Mouse (Mus musculus) spleen, postnatal 36 days (tissue): ENCODE data around the gene Cttnbp2.

Source experiments
- DNase-seq, 2 experiments: peaks; one replicate each; pipeline ENCODE4 v3.0.0; 2022; ENCODE audit warnings: low spot score in 2 of 2, mixed read lengths in 1 of 2

Cttnbp2 gene

GRCm38 (mm10) chr6:18514480-18515352 is at the start of gene Cttnbp2:
Gene Cttnbp2 (minus strand): TSS chr6:18514843.
- DNase-seq, result no peak

GRCm38 (mm10) chr6:18559019-18559418 is 44.4 kb upstream of the Cttnbp2 start:
- DNase-seq, result no peak

GRCm38 (mm10) chr6:18547516-18548465 is 33.1 kb upstream of the Cttnbp2 start:
- no peak for DNase-seq

GRCm38 (mm10) chr6:18543878-18544277 is 29.2 kb upstream of the Cttnbp2 start:
- no peak for DNase-seq

DNA sequence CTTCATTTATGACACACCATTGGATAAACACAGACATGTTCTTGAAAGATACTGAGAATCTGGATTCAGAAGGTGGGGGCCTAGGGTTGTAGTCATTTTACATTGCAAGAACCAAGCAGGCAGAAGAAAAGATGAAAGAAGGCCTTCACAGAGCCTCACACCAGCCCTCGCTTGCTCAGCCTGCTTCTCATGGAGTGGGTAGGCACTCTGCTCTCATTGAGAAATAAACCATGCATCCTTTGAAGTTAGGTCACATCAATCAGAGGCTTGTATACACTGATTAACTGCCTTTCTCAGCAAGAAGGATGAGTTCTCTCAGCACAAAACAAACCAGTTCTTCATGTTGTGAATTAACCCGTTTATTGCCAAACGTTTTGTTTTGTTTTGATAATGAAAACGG is 25.8 kb upstream of the Cttnbp2 start:
- no peak for DNase-seq

GRCm38 (mm10) chr6:18530394-18530793 is 15.8 kb upstream of the Cttnbp2 start:
- no peak for DNase-seq

GRCm38 (mm10) chr6:18517626-18518025 is 3.0 kb upstream of the Cttnbp2 start:
- no peak for DNase-seq

DNA sequence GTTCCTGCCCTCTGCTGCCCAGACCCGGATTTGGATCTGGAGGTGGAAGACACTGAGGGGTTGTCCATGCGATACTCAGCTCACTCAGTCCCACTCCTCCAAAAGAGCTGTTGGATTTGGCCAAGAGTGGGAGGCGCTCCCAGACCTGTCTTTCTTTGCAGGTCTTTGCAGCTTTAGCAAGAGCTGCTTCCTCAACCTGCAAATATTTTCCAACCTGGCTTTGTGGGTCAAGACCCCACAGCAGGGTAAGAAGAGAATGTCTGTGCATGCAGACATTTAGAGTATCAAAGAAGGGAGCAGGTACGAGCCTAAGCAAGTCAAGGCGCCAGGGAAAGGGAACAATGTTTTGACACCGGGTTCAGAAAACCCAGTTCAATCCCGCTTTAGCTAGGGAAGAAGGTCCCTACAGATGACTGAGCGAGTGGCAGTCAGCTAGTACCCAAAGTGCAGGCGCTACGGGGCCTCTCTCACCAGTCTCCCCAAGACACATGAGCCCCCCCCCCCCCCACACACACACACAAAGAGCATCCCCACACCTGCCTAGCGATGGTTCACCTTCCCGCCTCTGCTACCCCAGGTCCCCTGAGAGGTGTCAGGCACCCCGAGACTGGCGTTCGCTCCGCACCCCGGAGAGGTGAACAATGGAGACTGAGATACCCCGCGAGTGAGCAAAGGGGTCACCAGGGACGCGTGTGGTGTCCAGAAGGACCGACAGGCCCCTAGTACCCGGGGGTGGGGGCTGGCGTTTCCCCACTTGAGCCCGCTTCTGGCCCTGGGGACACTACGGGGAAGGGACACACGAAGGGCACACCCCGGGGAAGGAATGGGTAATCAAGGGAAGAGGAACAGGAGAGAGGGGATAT is 801 bp downstream of the Cttnbp2 start:
- no peak for DNase-seq

DNA sequence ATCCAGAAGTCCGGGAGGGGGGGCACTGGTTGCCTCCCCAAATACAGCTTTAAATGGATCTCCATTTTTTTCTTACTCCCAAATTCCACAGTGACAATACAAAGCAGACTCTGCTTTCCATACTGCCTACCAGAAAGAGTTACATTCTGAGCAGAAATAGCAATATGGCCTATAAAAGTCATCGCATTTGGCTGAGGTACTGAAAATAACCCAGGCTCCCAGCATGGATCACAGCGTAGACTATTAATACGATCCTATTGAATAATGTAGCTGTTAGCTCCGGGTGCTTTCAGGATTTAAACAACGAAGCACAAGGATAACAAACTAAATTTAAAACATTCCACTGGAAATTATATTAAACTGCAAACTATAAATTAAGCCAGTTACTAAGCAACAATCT is 2.8 kb downstream of the Cttnbp2 start:
- no peak for DNase-seq

DNA sequence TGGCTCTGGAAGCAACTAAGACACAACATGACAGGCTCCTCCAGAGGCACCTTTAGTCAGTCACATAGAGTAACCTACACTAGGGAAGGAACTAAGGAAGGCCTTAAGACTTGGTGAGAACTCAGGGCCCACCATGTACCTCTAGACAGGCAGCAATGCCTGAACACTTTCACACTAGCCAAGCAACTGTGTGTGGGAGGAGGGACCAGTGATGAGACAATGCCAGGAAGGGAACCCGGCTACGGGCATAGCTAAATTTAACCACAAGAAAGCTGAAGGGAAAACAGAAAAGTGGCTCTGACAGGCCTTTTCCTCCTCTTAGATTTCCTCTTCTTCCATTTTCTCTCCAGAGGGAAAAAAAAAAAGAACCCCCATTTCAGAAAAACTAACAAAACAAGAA is 6.6 kb downstream of the Cttnbp2 start:
- no peak for DNase-seq

DNA sequence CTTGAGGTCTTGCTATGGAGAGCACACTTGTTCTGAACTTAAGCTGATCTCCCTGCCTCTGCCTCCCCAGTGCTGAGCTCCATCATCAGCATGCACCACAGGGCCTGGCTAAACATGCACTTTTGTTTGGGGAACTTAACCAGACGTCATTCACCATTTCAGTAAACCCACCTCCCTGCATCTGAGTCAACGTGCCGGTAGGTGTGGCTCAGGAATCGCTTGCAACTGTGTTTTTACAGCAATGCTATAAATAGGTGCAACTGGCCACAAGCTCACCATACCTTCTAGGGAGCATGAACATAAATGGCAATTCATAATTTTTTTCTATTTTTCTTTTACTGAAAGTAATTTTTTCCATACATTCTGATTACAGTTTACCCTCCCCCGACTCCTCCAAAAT is 14.8 kb downstream of the Cttnbp2 start:
- DNase-seq, result no peak

GRCm38 (mm10) chr6:18492977-18493376 is 21.7 kb downstream of the Cttnbp2 start:
- DNase-seq, result no peak

GRCm38 (mm10) chr6:18492248-18492901 is 22.3 kb downstream of the Cttnbp2 start:
- no peak for DNase-seq

- DNase-seq, result no peak
Observed at GRCm38 (mm10) chr6:18485087-18485486, 29.6 kb downstream of the Cttnbp2 start.

GRCm38 (mm10) chr6:18484061-18484460 is 30.6 kb downstream of the Cttnbp2 start:
- no peak for DNase-seq

- DNase-seq, result no peak
Observed at GRCm38 (mm10) chr6:18482546-18482945, 32.1 kb downstream of the Cttnbp2 start.

DNA sequence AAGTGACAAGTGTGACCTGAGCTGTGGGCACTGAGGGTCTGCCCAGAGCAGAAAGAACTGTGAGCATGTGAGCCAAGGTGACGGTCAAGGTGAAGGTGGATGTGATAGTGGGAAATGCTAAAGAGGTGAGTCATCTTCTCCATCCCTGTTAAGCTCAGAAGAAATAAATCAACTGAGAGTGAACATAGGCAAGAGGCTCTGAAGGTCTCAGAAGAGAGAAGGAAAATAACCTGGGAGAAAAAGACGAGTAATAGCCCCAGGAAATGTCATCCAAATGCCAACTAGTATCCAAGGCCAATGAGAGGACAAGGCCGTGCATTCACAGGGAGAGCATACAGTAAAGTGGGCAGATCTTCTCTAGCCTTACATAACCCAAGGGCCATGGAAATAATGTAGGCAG is 32.9 kb downstream of the Cttnbp2 start:
- no peak for DNase-seq

GRCm38 (mm10) chr6:18477313-18477930 is 37.2 kb downstream of the Cttnbp2 start:
- no peak for DNase-seq

GRCm38 (mm10) chr6:18474983-18475382 is 39.7 kb downstream of the Cttnbp2 start:
- DNase-seq, result no peak

GRCm38 (mm10) chr6:18474541-18474940 is 40.1 kb downstream of the Cttnbp2 start:
- no peak for DNase-seq

- no peak for DNase-seq
Observed at GRCm38 (mm10) chr6:18469206-18469605, 45.4 kb downstream of the Cttnbp2 start.
